Mouse (Mus musculus): ENCODE results near the gene Rlbp1. TPM values are rescaled to one million over a fixed set of nuclear protein-coding genes. Genes with fewer than 3 reads are reported as not detected.

Gene Rlbp1
- 0.45 TPM in 1 of 2 replicates, not detected in the other for polyA plus RNA-seq (2014; fragmentation: Nextera tagmentation; extraction: Ambion mirVana)

- H3K4me2 ChIP-seq, result no peak within 1 kb of the TSS
- no peaks in the 10 kb centered on the region for H3K36me3 ChIP-seq (ENCODE audit: control insufficient read depth, insufficient read depth, low read length)
- WGBS, result 76% methylated on average over 16 of the region's 16 CpGs
- DNase-seq (ENCODE audit: low spot score) (no peak), ATAC-seq (replicated peaks; ENCODE audit: low FRiP score) (no peak)
- no peaks in the 10 kb centered on the region for H3K4me1 ChIP-seq (replicated peaks; ENCODE audit: control insufficient read depth, insufficient read depth, low read length)
- no peak within 1 kb of the TSS for H3K4me3 ChIP-seq (ENCODE audit: low read depth, low read length)
- H3K9ac ChIP-seq (ENCODE audit: low read depth, low read length), result no peak within 1 kb of the TSS
- no peaks in the 10 kb centered on the region for H3K27me3 ChIP-seq (replicated peaks; ENCODE audit: control insufficient read depth, insufficient read depth, low read length)
- H3K27ac ChIP-seq (ENCODE audit: low read depth, low read length), result no peak within 1 kb of the TSS
- H3K9me3 ChIP-seq (ENCODE audit: control insufficient read depth, low read length), result no peaks in the 10 kb centered on the region
These were observed at the start of gene Rlbp1 for GRCm38 (mm10) chr7:79386422-79387133. Rlbp1 (minus strand) TSS chr7:79387048.

GRCm38 (mm10) chr7:79428243-79428642 is 41.4 kb upstream of the Rlbp1 start:
- H3K4me3 ChIP-seq (ENCODE audit: low read depth, low read length), result no peak overlapping the region
- H3K9me3 ChIP-seq (ENCODE audit: control insufficient read depth, low read length), result no peaks in the 10 kb centered on the region
- H3K4me1 ChIP-seq (replicated peaks; ENCODE audit: control insufficient read depth, insufficient read depth, low read length), result no peaks in the 10 kb centered on the region
- no peak overlapping the region for H3K9ac ChIP-seq (ENCODE audit: low read depth, low read length)
- ATAC-seq (replicated peaks; ENCODE audit: low FRiP score) (no peak), DNase-seq (ENCODE audit: low spot score) (no peak)
- H3K27ac ChIP-seq (ENCODE audit: low read depth, low read length), result no peak overlapping the region
- H3K36me3 ChIP-seq (ENCODE audit: control insufficient read depth, insufficient read depth, low read length), result peaks cover 3% of the 10 kb centered on the region; the same call in 1 of the 2 replicates
- H3K4me2 ChIP-seq, result no peak overlapping the region
- no peaks in the 10 kb centered on the region for H3K27me3 ChIP-seq (replicated peaks; ENCODE audit: control insufficient read depth, insufficient read depth, low read length)
- 64% methylated on average over 5 of the region's 5 CpGs for WGBS

GRCm38 (mm10) chr7:79425804-79426203 is 39.0 kb upstream of the Rlbp1 start:
- 87% methylated on average over 10 of the region's 10 CpGs for WGBS
- Histone ChIP-seq H3K9ac (ENCODE audit: low read depth, low read length) (no peak overlapping the region), H3K36me3 (ENCODE audit: control insufficient read depth, insufficient read depth, low read length) (no peaks in the 10 kb centered on the region), H3K9me3 (ENCODE audit: control insufficient read depth, low read length) (no peaks in the 10 kb centered on the region), H3K27me3 (replicated peaks; ENCODE audit: control insufficient read depth, insufficient read depth, low read length) (no peaks in the 10 kb centered on the region), H3K4me2 (no peak overlapping the region), H3K4me3 (ENCODE audit: low read depth, low read length) (no peak overlapping the region), H3K4me1 (replicated peaks; ENCODE audit: control insufficient read depth, insufficient read depth, low read length) (no peaks in the 10 kb centered on the region), H3K27ac (ENCODE audit: low read depth, low read length) (no peak overlapping the region)
- DNase-seq (ENCODE audit: low spot score) (no peak), ATAC-seq (replicated peaks; ENCODE audit: low FRiP score) (no peak)

GRCm38 (mm10) chr7:79422876-79423275 is 36.0 kb upstream of the Rlbp1 start:
- no peak overlapping the region for H3K27ac ChIP-seq (ENCODE audit: low read depth, low read length)
- H3K4me1 ChIP-seq (replicated peaks; ENCODE audit: control insufficient read depth, insufficient read depth, low read length), result no peaks in the 10 kb centered on the region
- WGBS, result 81% methylated on average over 10 of the region's 10 CpGs
- no peak for DNase-seq (ENCODE audit: low spot score)
- no peak overlapping the region for H3K9ac ChIP-seq (ENCODE audit: low read depth, low read length)
- no peaks in the 10 kb centered on the region for H3K27me3 ChIP-seq (replicated peaks; ENCODE audit: control insufficient read depth, insufficient read depth, low read length)
- H3K4me2 ChIP-seq, result no peak overlapping the region
- H3K9me3 ChIP-seq (ENCODE audit: control insufficient read depth, low read length), result no peaks in the 10 kb centered on the region
- H3K4me3 ChIP-seq (ENCODE audit: low read depth, low read length), result no peak overlapping the region
- peaks cover 2% of the 10 kb centered on the region; the same call in 1 of the 2 replicates for H3K36me3 ChIP-seq (ENCODE audit: control insufficient read depth, insufficient read depth, low read length)
- no peak for ATAC-seq (replicated peaks; ENCODE audit: low FRiP score)

- no peak for DNase-seq (ENCODE audit: low spot score)
- H3K27me3 ChIP-seq (replicated peaks; ENCODE audit: control insufficient read depth, insufficient read depth, low read length), result no peaks in the 10 kb centered on the region
- no peaks in the 10 kb centered on the region for H3K4me1 ChIP-seq (replicated peaks; ENCODE audit: control insufficient read depth, insufficient read depth, low read length)
- no peak overlapping the region for H3K27ac ChIP-seq (ENCODE audit: low read depth, low read length)
- no peak overlapping the region for H3K4me3 ChIP-seq (ENCODE audit: low read depth, low read length)
- H3K9ac ChIP-seq (ENCODE audit: low read depth, low read length), result no peak overlapping the region
- peaks cover 2% of the 10 kb centered on the region; the same call in 1 of the 2 replicates for H3K36me3 ChIP-seq (ENCODE audit: control insufficient read depth, insufficient read depth, low read length)
- no peaks in the 10 kb centered on the region for H3K9me3 ChIP-seq (ENCODE audit: control insufficient read depth, low read length)
- 87% methylated on average over 7 of the region's 7 CpGs for whole genome bisulfite sequencing
- ATAC-seq (replicated peaks; ENCODE audit: low FRiP score), result no peak
- H3K4me2 ChIP-seq, result no peak overlapping the region
These were observed 33.1 kb upstream of the Rlbp1 start for GRCm38 (mm10) chr7:79419950-79420349.

- H3K9ac ChIP-seq (ENCODE audit: low read depth, low read length), result no peak overlapping the region
- no peaks in the 10 kb centered on the region for H3K9me3 ChIP-seq (ENCODE audit: control insufficient read depth, low read length)
- H3K27me3 ChIP-seq (replicated peaks; ENCODE audit: control insufficient read depth, insufficient read depth, low read length), result no peaks in the 10 kb centered on the region
- no peak overlapping the region for H3K4me3 ChIP-seq (ENCODE audit: low read depth, low read length)
- H3K4me1 ChIP-seq (replicated peaks; ENCODE audit: control insufficient read depth, insufficient read depth, low read length), result no peaks in the 10 kb centered on the region
- DNase-seq (ENCODE audit: low spot score) (no peak), ATAC-seq (replicated peaks; ENCODE audit: low FRiP score) (no peak)
- WGBS, result 90% methylated on average over 18 of the region's 18 CpGs
- no peaks in the 10 kb centered on the region; the same call in 1 of the 2 replicates for H3K36me3 ChIP-seq (ENCODE audit: control insufficient read depth, insufficient read depth, low read length)
- H3K27ac ChIP-seq (ENCODE audit: low read depth, low read length), result no peak overlapping the region
- H3K4me2 ChIP-seq, result no peak overlapping the region
These were observed 27.9 kb upstream of the Rlbp1 start for GRCm38 (mm10) chr7:79414449-79415375.

- Histone ChIP-seq H3K4me1 (replicated peaks; ENCODE audit: control insufficient read depth, insufficient read depth, low read length) (no peaks in the 10 kb centered on the region; the same call in 1 of the 2 replicates), H3K4me3 (ENCODE audit: low read depth, low read length) (no peak overlapping the region), H3K9me3 (ENCODE audit: control insufficient read depth, low read length) (no peaks in the 10 kb centered on the region), H3K9ac (ENCODE audit: low read depth, low read length) (no peak overlapping the region), H3K36me3 (ENCODE audit: control insufficient read depth, insufficient read depth, low read length) (peaks cover 2% of the 10 kb centered on the region; the same call in 1 of the 2 replicates), H3K4me2 (no peak overlapping the region), H3K27ac (ENCODE audit: low read depth, low read length) (no peak overlapping the region), H3K27me3 (replicated peaks; ENCODE audit: control insufficient read depth, insufficient read depth, low read length) (no peaks in the 10 kb centered on the region)
- ATAC-seq (replicated peaks; ENCODE audit: low FRiP score) (no peak), DNase-seq (ENCODE audit: low spot score) (no peak)
- 79% methylated on average over 3 of the region's 3 CpGs for WGBS
These were observed 13.4 kb upstream of the Rlbp1 start for GRCm38 (mm10) chr7:79400296-79400695.

GRCm38 (mm10) chr7:79398971-79399370 is 12.1 kb upstream of the Rlbp1 start:
- no peaks in the 10 kb centered on the region; the same call in 1 of the 2 replicates for H3K4me1 ChIP-seq (replicated peaks; ENCODE audit: control insufficient read depth, insufficient read depth, low read length)
- no peak overlapping the region for H3K27ac ChIP-seq (ENCODE audit: low read depth, low read length)
- H3K27me3 ChIP-seq (replicated peaks; ENCODE audit: control insufficient read depth, insufficient read depth, low read length), result no peaks in the 10 kb centered on the region
- H3K4me2 ChIP-seq, result no peak overlapping the region
- DNase-seq (ENCODE audit: low spot score) (no peak), ATAC-seq (replicated peaks; ENCODE audit: low FRiP score) (no peak)
- no peaks in the 10 kb centered on the region for H3K9me3 ChIP-seq (ENCODE audit: control insufficient read depth, low read length)
- WGBS, result 76% methylated on average over 12 of the region's 12 CpGs
- no peak overlapping the region for H3K4me3 ChIP-seq (ENCODE audit: low read depth, low read length)
- no peak overlapping the region for H3K9ac ChIP-seq (ENCODE audit: low read depth, low read length)
- peaks cover 2% of the 10 kb centered on the region; the same call in 1 of the 2 replicates for H3K36me3 ChIP-seq (ENCODE audit: control insufficient read depth, insufficient read depth, low read length)
